Mouse (Mus musculus): ENCODE data around the gene Jph2.
A peak's percentile ranks its signal among the peaks of the same experiment; 100 is the strongest.

Gene Jph2

GRCm38 (mm10) chr2:163397905-163398304 lies at the start of gene Jph2:
Gene Jph2 (minus strand): TSS chr2:163397993.
- DNase-seq (ENCODE audit: low read depth, low spot score), result no peak

- no peak for DNase-seq (ENCODE audit: low read depth, low spot score)
Measured at GRCm38 (mm10) chr2:163447375-163447774, 49.6 kb upstream of the Jph2 start.

- DNase-seq (ENCODE audit: low read depth, low spot score), result no peak
Measured at GRCm38 (mm10) chr2:163444017-163444416, 46.2 kb upstream of the Jph2 start.

- no peak for DNase-seq (ENCODE audit: low read depth, low spot score)
Measured at GRCm38 (mm10) chr2:163443543-163443942, 45.8 kb upstream of the Jph2 start.

- no peak for DNase-seq (ENCODE audit: low read depth, low spot score)
Measured at GRCm38 (mm10) chr2:163439488-163439887, 41.7 kb upstream of the Jph2 start.

- DNase-seq (ENCODE audit: low read depth, low spot score), result no peak
Measured at GRCm38 (mm10) chr2:163438619-163439451, 41.0 kb upstream of the Jph2 start.

GRCm38 (mm10) chr2:163438246-163438618 lies 40.4 kb upstream of the Jph2 start, which contains the start of gene Gdap1l1:
Gene Gdap1l1 (plus strand): TSS chr2:163438476.
- peak; percentile 69 for DNase-seq (ENCODE audit: low read depth, low spot score)

GRCm38 (mm10) chr2:163437800-163438199 lies 40.0 kb upstream of the Jph2 start:
- no peak for DNase-seq (ENCODE audit: low read depth, low spot score)

GRCm38 (mm10) chr2:163433971-163434370 lies 36.2 kb upstream of the Jph2 start:
- no peak for DNase-seq (ENCODE audit: low read depth, low spot score)

GRCm38 (mm10) chr2:163431289-163431688 lies 33.5 kb upstream of the Jph2 start:
- no peak for DNase-seq (ENCODE audit: low read depth, low spot score)

- no peak for DNase-seq (ENCODE audit: low read depth, low spot score)
Measured at GRCm38 (mm10) chr2:163428346-163429011, 30.7 kb upstream of the Jph2 start.

- no peak for DNase-seq (ENCODE audit: low read depth, low spot score)
Measured at GRCm38 (mm10) chr2:163424597-163424996, 26.8 kb upstream of the Jph2 start, which contains the start of gene Oser1. Gene Oser1 (minus strand): TSS chr2:163424697.

- DNase-seq (ENCODE audit: low read depth, low spot score), result no peak
Measured at GRCm38 (mm10) chr2:163422895-163423660, 25.3 kb upstream of the Jph2 start.

- DNase-seq (ENCODE audit: low read depth, low spot score), result no peak
Measured at GRCm38 (mm10) chr2:163420366-163420886, 22.6 kb upstream of the Jph2 start.

- DNase-seq (ENCODE audit: low read depth, low spot score), result peak; percentile 98
Measured at GRCm38 (mm10) chr2:163419346-163420045, 21.7 kb upstream of the Jph2 start.

- no peak for DNase-seq (ENCODE audit: low read depth, low spot score)
Measured at GRCm38 (mm10) chr2:163418841-163419345, 21.1 kb upstream of the Jph2 start.

- no peak for DNase-seq (ENCODE audit: low read depth, low spot score)
Measured at GRCm38 (mm10) chr2:163417830-163418229, 20.0 kb upstream of the Jph2 start.

- no peak for DNase-seq (ENCODE audit: low read depth, low spot score)
Measured at GRCm38 (mm10) chr2:163417026-163417425, 19.2 kb upstream of the Jph2 start.

- DNase-seq (ENCODE audit: low read depth, low spot score), result no peak
Measured at GRCm38 (mm10) chr2:163412846-163413590, 15.2 kb upstream of the Jph2 start.

GRCm38 (mm10) chr2:163412419-163412818 lies 14.6 kb upstream of the Jph2 start:
- DNase-seq (ENCODE audit: low read depth, low spot score), result no peak
